Mouse (Mus musculus): Measurements from ENCODE around the gene Vsig10.

DNA sequence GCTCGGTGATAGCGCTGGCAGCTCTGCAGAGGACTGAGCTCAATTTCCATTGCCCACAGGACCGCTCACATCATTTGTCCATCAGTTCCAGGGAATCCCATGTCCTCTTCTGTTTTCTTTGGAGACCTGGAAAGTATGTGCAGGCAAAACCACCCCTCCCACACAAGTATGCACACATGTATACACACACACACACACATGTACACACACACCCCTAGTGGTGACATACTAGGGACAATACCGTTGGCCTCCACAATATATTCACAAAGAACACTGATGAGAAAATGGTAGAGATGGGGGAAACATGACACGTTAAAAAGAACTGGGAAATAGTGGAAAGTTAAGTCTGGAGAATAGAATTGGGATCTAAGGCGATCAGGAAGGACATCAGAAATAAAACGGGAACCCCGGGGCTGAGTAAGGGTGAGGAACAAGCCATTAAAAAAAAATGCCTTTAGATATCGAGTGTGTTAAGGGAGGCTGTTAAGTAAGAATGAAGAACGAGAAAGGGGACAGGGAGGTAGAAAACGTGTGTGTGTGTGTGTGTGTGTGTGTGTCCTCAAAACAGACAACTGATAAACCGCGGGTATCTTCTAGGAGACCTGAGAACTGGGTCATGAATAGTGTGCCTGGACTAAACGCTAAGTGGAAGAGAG is 36.9 kb downstream of the Vsig10 start:
- TF ChIP-seq CTCF (IDR thresholded peaks at IDR 0.05; ENCODE audit: low read depth, low read length): no peak
- no peak for TF ChIP-seq POLR2A (IDR thresholded peaks at IDR 0.05; ENCODE audit: extremely low read depth, insufficient read depth, low read length)
